Mouse (Mus musculus) small intestine, adult 2 months (tissue): Measurements from ENCODE around the gene Tjp1.

Experiments
- CTCF ChIP-seq: fragments of 200-500 bp; IDR thresholded peaks from 2 replicates; pipeline ENCODE4 v1.5.1; 2012; ENCODE audit warnings: low read depth, mild to moderate bottlenecking, control low read depth, inconsistent platforms, low read length, moderate library complexity, mixed read lengths; ENCODE audit not compliant: insufficient replicate concordance, insufficient read length; ENCODE audit errors: extremely low read depth
- POLR2A ChIP-seq: fragments of 200-500 bp; IDR thresholded peaks from 2 replicates; pipeline ENCODE4 v1.6.1; 2012; ENCODE audit warnings: low read depth, mild to moderate bottlenecking, control low read depth, inconsistent platforms, low read length, moderate library complexity

DNA sequence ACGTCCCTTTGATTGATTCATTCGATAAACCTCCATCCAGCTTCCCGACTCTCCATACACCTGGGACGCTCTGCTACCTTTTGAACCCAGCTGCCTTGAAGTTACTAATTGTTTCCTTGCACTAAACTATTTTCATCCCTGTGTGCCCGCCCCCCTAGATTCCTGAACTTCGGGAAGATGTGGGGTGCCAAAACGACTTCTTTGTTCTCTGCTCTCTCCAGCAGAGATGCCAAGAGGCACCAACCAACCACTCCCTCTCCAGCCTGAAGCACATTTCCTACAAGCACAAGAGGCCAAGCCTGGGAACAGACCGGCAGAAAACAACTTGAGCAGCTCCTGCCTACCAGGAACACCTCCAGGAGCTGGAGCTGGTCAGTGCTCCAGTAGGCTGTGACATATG is 57.4 kb downstream of the Tjp1 start:
- TF ChIP-seq CTCF (no peak), POLR2A (no peak)
